Mouse (Mus musculus): ENCODE results near the gene Ttc36.

DNA sequence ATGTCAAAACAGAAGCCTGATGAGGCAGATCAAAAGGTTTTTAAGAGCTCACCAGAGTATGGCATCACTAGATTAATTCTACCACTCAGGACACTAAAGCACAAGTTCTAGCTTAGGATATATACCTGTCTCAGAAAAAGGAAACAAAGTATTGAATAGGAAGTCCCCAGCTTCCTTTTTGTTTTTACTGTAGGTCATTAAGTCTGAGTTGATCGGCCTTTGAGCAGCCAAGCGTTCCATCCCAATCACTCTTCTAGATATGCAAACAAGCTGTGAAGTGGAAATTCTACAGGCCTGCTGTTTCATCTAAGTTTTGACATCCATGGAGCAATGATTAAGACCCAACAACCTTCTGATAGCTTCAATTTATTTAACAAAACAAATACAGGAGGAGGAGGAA lies 42.0 kb downstream of the Ttc36 start:
- TF ChIP-seq CTCF (IDR thresholded peaks at IDR 0.05; ENCODE audit: low read depth): no peak
- no peak for TF ChIP-seq EP300 (IDR thresholded peaks at IDR 0.05; ENCODE audit: low read depth)
